Comparison of ENCODE assay signal across 8 mouse cellular contexts in genomic region chr5:124032001-124032508, GRCm38 (mm10). TPM values are rescaled to one million over a fixed set of nuclear protein-coding genes. Genes with fewer than 3 reads are reported as not detected.
A peak's percentile ranks its signal among the peaks of the same experiment; 100 is the strongest.
DNase-seq lines count a peak whose midpoint lies in the region; ATAC-seq lines count a peak whose summit lies in the region.

Vps37b (minus strand) TSS chr5:124032270.

- intact Hi-C loops in gastrocnemius, postnatal 14 days (cut with DNase I; ENCODE audit: low total_unique reads): no loop called here

- DNase-seq in adrenal gland, adult 18-20 months (ENCODE audit: low spot score in 2 of 2): peak; percentile 97 to 98
- peak; percentile 93 for DNase-seq in embryo, embryonic 10.5 days (ENCODE audit: low spot score)
- peak; percentile 87 for DNase-seq in gastrocnemius, postnatal 14 days
- peak; percentile 97 for DNase-seq in induced T-regulatory cell, adult 2 months (ENCODE audit: low read depth)
- peak; percentile 84 to 85 for DNase-seq in left cerebral cortex, adult 8-10 months (ENCODE audit: low spot score in 2 of 2)
- DNase-seq in right cerebral cortex, adult 18-20 months: peak; percentile 92
- peak; percentile 70 for DNase-seq in urinary bladder, postnatal 10 days (ENCODE audit: low spot score)

- peak; percentile 83 for ATAC-seq in megakaryocyte, adult 5-6 weeks (ENCODE audit: poor library complexity, severe bottlenecking)

RNA-seq across cellular contexts. Expression of gene Vps37b, which starts in this region (rescaled TPM):
- total RNA-seq in adrenal gland, adult 18-20 months (2021): 100 to 1,000 TPM in 1 of 2 experiments, 10 to 100 TPM in 1; 97.2 to 127 TPM
- 1 to 10 TPM; 6.3 to 7.8 TPM for total RNA-seq in gastrocnemius, postnatal 14 days (2021)
- 10 to 100 TPM; 35.5 to 47.5 (median 42.3) TPM for total RNA-seq in left cerebral cortex, adult 8-10 months (2022)
- total RNA-seq in megakaryocyte, adult 5-6 weeks (2015): 28.9 and 29.2 TPM in 2 replicates
- total RNA-seq in megakaryocyte, adult 5-6 weeks (2017): 29.1 and 29.9 TPM in 2 replicates

Comparison
In these comparisons a context has a peak if more than half of its experiments do, and no peak if none do; other contexts are left out.
1. Peak in every context shown above with its lines: DNase-seq and ATAC-seq.